Mouse (Mus musculus): Measurements from ENCODE around the gene Ogfod1.

Ogfod1 gene

GRCm38 (mm10) chr8:94036944-94037524, at the start of gene Ogfod1, which contains the start of gene Nudt21:
Ogfod1 (plus strand) TSS chr8:94037198.
Nudt21 (minus strand) TSS chr8:94037031.
- peak; percentile 93 to 96 for DNase-seq (ENCODE audit: low spot score in 2 of 2)

GRCm38 (mm10) chr8:93989739-93990138, 47.3 kb upstream of the Ogfod1 start:
- DNase-seq (ENCODE audit: low spot score in 2 of 2), result no peak

- DNase-seq (ENCODE audit: low spot score in 2 of 2), result no peak
Measured at GRCm38 (mm10) chr8:93998961-93999360, 38.0 kb upstream of the Ogfod1 start.

GRCm38 (mm10) chr8:94004139-94004538, 32.9 kb upstream of the Ogfod1 start:
- DNase-seq (ENCODE audit: low spot score in 2 of 2), result no peak

- no peak for DNase-seq (ENCODE audit: low spot score in 2 of 2)
Measured at GRCm38 (mm10) chr8:94009243-94009845, 27.7 kb upstream of the Ogfod1 start.

GRCm38 (mm10) chr8:94010101-94010705, 26.8 kb upstream of the Ogfod1 start:
- DNase-seq (ENCODE audit: low spot score in 2 of 2), result no peak

- peak; percentile 20 to 51 for DNase-seq (ENCODE audit: low spot score in 2 of 2)
Measured at GRCm38 (mm10) chr8:94011076-94012012, 25.7 kb upstream of the Ogfod1 start.

- DNase-seq (ENCODE audit: low spot score in 2 of 2), result peak; percentile 66 to 72
Measured at GRCm38 (mm10) chr8:94012013-94012951, 24.7 kb upstream of the Ogfod1 start, which contains the start of gene Amfr. Amfr (minus strand) TSS chr8:94012842.

- DNase-seq (ENCODE audit: low spot score in 2 of 2), result no peak
Measured at GRCm38 (mm10) chr8:94013026-94013612, 23.9 kb upstream of the Ogfod1 start.

GRCm38 (mm10) chr8:94023916-94024315, 13.1 kb upstream of the Ogfod1 start:
- DNase-seq (ENCODE audit: low spot score in 2 of 2), result no peak

GRCm38 (mm10) chr8:94029701-94030100, 7.3 kb upstream of the Ogfod1 start:
- DNase-seq (ENCODE audit: low spot score in 2 of 2), result no peak

GRCm38 (mm10) chr8:94033601-94034000, 3.4 kb upstream of the Ogfod1 start:
- DNase-seq (ENCODE audit: low spot score in 2 of 2), result no peak

- DNase-seq (ENCODE audit: low spot score in 2 of 2), result no peak
Measured at GRCm38 (mm10) chr8:94035200-94035599, 1.8 kb upstream of the Ogfod1 start.

- DNase-seq (ENCODE audit: low spot score in 2 of 2), result peak; percentile 56 to 70
Measured at GRCm38 (mm10) chr8:94036541-94036940, 457 bp upstream of the Ogfod1 start.

GRCm38 (mm10) chr8:94037806-94038205, 808 bp downstream of the Ogfod1 start:
- DNase-seq (ENCODE audit: low spot score in 2 of 2), result no peak

GRCm38 (mm10) chr8:94047845-94048244, 10.8 kb downstream of the Ogfod1 start:
- no peak for DNase-seq (ENCODE audit: low spot score in 2 of 2)

GRCm38 (mm10) chr8:94052696-94053095, 15.7 kb downstream of the Ogfod1 start:
- DNase-seq (ENCODE audit: low spot score in 2 of 2), result no peak

GRCm38 (mm10) chr8:94057157-94057854, 20.3 kb downstream of the Ogfod1 start:
- no peak for DNase-seq (ENCODE audit: low spot score in 2 of 2)

GRCm38 (mm10) chr8:94066121-94066863, 29.3 kb downstream of the Ogfod1 start:
- no peak for DNase-seq (ENCODE audit: low spot score in 2 of 2)

Measured in spleen, postnatal 36 days (tissue).